Mouse (Mus musculus): ENCODE data around the gene Vav3.

GRCm38 (mm10) chr3:109585946-109586345, 245.5 kb downstream of the Vav3 start:
- TF ChIP-seq CTCF (IDR thresholded peaks at IDR 0.05; ENCODE audit: low read depth) (no peak), EP300 (IDR thresholded peaks at IDR 0.05; ENCODE audit: low read depth) (no peak)
